In the genomic region with DNA sequence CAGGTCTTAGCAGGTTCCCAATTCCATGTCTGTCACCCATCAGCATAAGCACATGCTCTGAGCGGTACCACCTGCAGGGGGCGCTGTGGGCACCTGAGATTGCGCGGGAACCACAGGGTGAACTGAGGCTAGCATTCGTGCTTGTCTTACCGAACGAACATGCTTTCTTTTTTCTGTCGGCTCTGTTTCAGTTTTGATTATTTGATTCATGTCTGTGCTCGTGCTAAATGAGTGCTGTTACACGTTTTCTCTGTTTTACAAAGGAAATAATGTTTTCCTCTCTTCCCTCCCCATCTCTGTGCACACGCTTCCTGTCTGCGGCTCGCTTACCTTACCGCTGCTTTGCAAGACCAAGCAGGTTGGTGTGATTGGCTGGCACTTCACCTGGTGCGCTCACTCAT, we compare ENCODE assay signal across 8 mouse cellular contexts. TPM values are rescaled to one million over a fixed set of nuclear protein-coding genes. Genes with fewer than 3 reads are reported as not detected.
DNase-seq lines count a peak whose midpoint lies in the region; ATAC-seq and TF ChIP-seq lines count a peak whose summit lies in the region.

No protein-coding gene starts in this region.

- no peaks in the 10 kb centered on the region for H3K27me3 ChIP-seq in cerebellum, adult 2 months (ENCODE audit: control insufficient read depth, insufficient read depth, low read length)
- H3K27me3 ChIP-seq in midbrain, embryonic 10.5 days (ENCODE audit: low read depth, poor library complexity, severe bottlenecking): no peaks in the 10 kb centered on the region
- no peaks in the 10 kb centered on the region for H3K27me3 ChIP-seq in midbrain, embryonic 13.5 days
- no peaks in the 10 kb centered on the region for H3K27me3 ChIP-seq in heart, embryonic 13.5 days (replicated peaks)

- no peak for TF ChIP-seq POLR2A in cerebellum, adult 2 months (IDR thresholded peaks at IDR 0.05; ENCODE audit: borderline replicate concordance, insufficient read depth, low read length)
- TF ChIP-seq POLR2A in brain, embryonic 14.5 days (IDR thresholded peaks at IDR 0.05; ENCODE audit: borderline replicate concordance, extremely low read depth, insufficient read depth, insufficient read length, poor library complexity, severe bottlenecking): no peak

- WGBS in cerebellum, adult 2 months: 54% methylated on average over 15 of the region's 15 CpGs
- 45% methylated on average over 15 of the region's 15 CpGs for WGBS in midbrain, embryonic 10.5 days
- WGBS in midbrain, embryonic 13.5 days: 46% methylated on average over 15 of the region's 15 CpGs
- WGBS in heart, embryonic 13.5 days: 41% methylated on average over 15 of the region's 15 CpGs

- peak in 1 of 2 experiments; percentile 37 for DNase-seq in cerebellum, adult 2 months
- no peak for DNase-seq in cerebellum, adult 11 months
- peak; percentile 59 for DNase-seq in midbrain, embryonic 10.5 days (ENCODE audit: low spot score)
- DNase-seq in brain, embryonic 14.5 days (ENCODE audit: low read depth): peak; percentile 35
- DNase-seq in lung, adult 18-20 months: peak; percentile 24 to 27
- DNase-seq in spleen, postnatal 14 days (ENCODE audit: low spot score in 2 of 2): peak; percentile 60 to 71

- peak; percentile 67 for TF ChIP-seq CTCF in cerebellum, adult 2 months (IDR thresholded peaks at IDR 0.05; ENCODE audit: borderline replicate concordance, insufficient read depth, low read depth, low read length)
- TF ChIP-seq CTCF in brain, embryonic 14.5 days (IDR thresholded peaks at IDR 0.05; ENCODE audit: borderline replicate concordance, extremely low read depth, insufficient read depth, insufficient read length): peak; percentile 75

- H3K4me2 ChIP-seq in midbrain, embryonic 13.5 days (replicated peaks): no peak overlapping the region
- H3K4me2 ChIP-seq in heart, embryonic 13.5 days: peak overlapping the region; percentile 27; the same call in 1 of the 2 replicates

- no peak overlapping the region for H3K9ac ChIP-seq in midbrain, embryonic 13.5 days (replicated peaks)
- H3K9ac ChIP-seq in heart, embryonic 13.5 days: no peak overlapping the region

- no peak overlapping the region for H3K27ac ChIP-seq in cerebellum, adult 2 months (ENCODE audit: insufficient read depth, low read length)
- no peak overlapping the region for H3K27ac ChIP-seq in midbrain, embryonic 10.5 days (replicated peaks)
- H3K27ac ChIP-seq in midbrain, embryonic 13.5 days: no peak overlapping the region
- no peak overlapping the region for H3K27ac ChIP-seq in heart, embryonic 13.5 days (replicated peaks)

- H3K4me1 ChIP-seq in cerebellum, adult 2 months (ENCODE audit: control insufficient read depth, insufficient read depth, low read length): no peaks in the 10 kb centered on the region
- peaks cover 4% of the 10 kb centered on the region; the same call in 1 of the 2 replicates for H3K4me1 ChIP-seq in midbrain, embryonic 10.5 days
- no peaks in the 10 kb centered on the region for H3K4me1 ChIP-seq in midbrain, embryonic 13.5 days (replicated peaks)
- H3K4me1 ChIP-seq in heart, embryonic 13.5 days: 0 out of 2 replicates have a peak, but pooled peaks cover 4% of the 10 kb centered on the region

- H3K36me3 ChIP-seq in midbrain, embryonic 10.5 days: peaks cover 87% of the 10 kb centered on the region
- H3K36me3 ChIP-seq in midbrain, embryonic 13.5 days: peaks cover 90% of the 10 kb centered on the region
- H3K36me3 ChIP-seq in heart, embryonic 13.5 days: peaks cover 74% of the 10 kb centered on the region

- no peak for ATAC-seq in midbrain, embryonic 13.5 days
- no peak for ATAC-seq in heart, embryonic 13.5 days (ENCODE audit: extremely low read depth, insufficient number of reproducible peaks, low FRiP score, low TSS enrichment)

- H3K9me3 ChIP-seq in midbrain, embryonic 10.5 days (replicated peaks): no peaks in the 10 kb centered on the region
- no peaks in the 10 kb centered on the region for H3K9me3 ChIP-seq in midbrain, embryonic 13.5 days
- no peaks in the 10 kb centered on the region for H3K9me3 ChIP-seq in heart, embryonic 13.5 days

- H3K4me3 ChIP-seq in cerebellum, adult 2 months (replicated peaks; ENCODE audit: insufficient read depth, low read depth, low read length): no peak overlapping the region
- H3K4me3 ChIP-seq in midbrain, embryonic 10.5 days: no peak overlapping the region
- no peak overlapping the region for H3K4me3 ChIP-seq in midbrain, embryonic 13.5 days (replicated peaks)
- no peak overlapping the region for H3K4me3 ChIP-seq in heart, embryonic 13.5 days

RNA-seq across cellular contexts. Expression of a gene that starts 23.2 kb away (rescaled TPM):
- 91.1 and 93.2 TPM in 2 replicates for polyA plus RNA-seq in cerebellum, adult 2 months (2012; rRNA removed)
- polyA plus RNA-seq in midbrain, embryonic 10.5 days (2016; fragmentation: Nextera tagmentation; extraction: Ambion mirVana): 77.3 and 94.6 TPM in 2 replicates
- 232 and 283 TPM in 2 replicates for polyA plus RNA-seq in midbrain, embryonic 13.5 days (2015; fragmentation: Nextera tagmentation; extraction: Ambion mirVana)
- 79.4 and 100 TPM in 2 replicates for polyA plus RNA-seq in brain, embryonic 14.5 days (2012; rRNA removed)
- polyA plus RNA-seq in heart, embryonic 13.5 days (2015; fragmentation: Nextera tagmentation; extraction: Ambion mirVana): 37.3 and 41.5 TPM in 2 replicates

RNA-seq across cellular contexts. Expression of a gene that starts 28.1 kb away (rescaled TPM):
- not detected in 2 replicates for polyA plus RNA-seq in cerebellum, adult 2 months (2012; rRNA removed)
- 1.0 and 1.3 TPM in 2 replicates for polyA plus RNA-seq in midbrain, embryonic 10.5 days (2016; fragmentation: Nextera tagmentation; extraction: Ambion mirVana)
- 2.8 and 4.2 TPM in 2 replicates for polyA plus RNA-seq in midbrain, embryonic 13.5 days (2015; fragmentation: Nextera tagmentation; extraction: Ambion mirVana)
- 0.14 TPM in 1 of 2 replicates, not detected in the other for polyA plus RNA-seq in brain, embryonic 14.5 days (2012; rRNA removed)
- 0.40 and 0.79 TPM in 2 replicates for polyA plus RNA-seq in heart, embryonic 13.5 days (2015; fragmentation: Nextera tagmentation; extraction: Ambion mirVana)

RNA-seq across cellular contexts. Expression of a gene that starts 44.1 kb away (rescaled TPM):
- not detected in 2 replicates for polyA plus RNA-seq in cerebellum, adult 2 months (2012; rRNA removed)
- not detected in 2 replicates for polyA plus RNA-seq in midbrain, embryonic 10.5 days (2016; fragmentation: Nextera tagmentation; extraction: Ambion mirVana)
- not detected in 2 replicates for polyA plus RNA-seq in midbrain, embryonic 13.5 days (2015; fragmentation: Nextera tagmentation; extraction: Ambion mirVana)
- not detected in 2 replicates for polyA plus RNA-seq in brain, embryonic 14.5 days (2012; rRNA removed)
- not detected in 2 replicates for polyA plus RNA-seq in heart, embryonic 13.5 days (2015; fragmentation: Nextera tagmentation; extraction: Ambion mirVana)
